Mouse (Mus musculus) cortical plate, adult 2 months (tissue): ENCODE data around the gene Kpna4. TPM values are rescaled to one million over a fixed set of nuclear protein-coding genes. Genes with fewer than 3 reads are reported as not detected.

Experiments used
- H3K27ac ChIP-seq: fragments of 200-500 bp; 2 replicates; pipeline ENCODE4 v1.5.1; 2012; ENCODE audit warnings: low read length, control low read depth, inconsistent platforms; ENCODE audit not compliant: insufficient read depth
- H3K4me1 ChIP-seq: fragments of 200-500 bp; 2 replicates; pipeline ENCODE4 v1.6.1; 2011; ENCODE audit warnings: low read length; ENCODE audit not compliant: control insufficient read depth, insufficient read depth
- H3K4me3 ChIP-seq: fragments of 200-500 bp; 2 replicates; pipeline ENCODE4 v1.5.1; 2011; ENCODE audit warnings: mild to moderate bottlenecking, low read length, control low read depth; ENCODE audit not compliant: insufficient read depth
- CTCF ChIP-seq: fragments of 200-500 bp; IDR thresholded peaks from 2 replicates; pipeline ENCODE4 v1.5.1; 2011; ENCODE audit warnings: mild to moderate bottlenecking, control low read depth, low read length; ENCODE audit not compliant: insufficient read depth; ENCODE audit errors: extremely low read depth
- POLR2A ChIP-seq: fragments of 200-500 bp; IDR thresholded peaks from 2 replicates; pipeline ENCODE4 v1.6.1; 2011; ENCODE audit warnings: mild to moderate bottlenecking, low read length, control low read depth; ENCODE audit not compliant: insufficient read depth; ENCODE audit errors: extremely low read depth
- polyA plus RNA-seq: library from polyadenylated mRNA; depleted of rRNA; stranded (reverse); fragments of >200 nt; gene quantifications from 2 replicates; pipeline ENCODE4 v1.2.3, GENCODE M21; 2012

Kpna4 gene
- polyA plus RNA-seq, 1 experiment: 31.3 TPM

DNA sequence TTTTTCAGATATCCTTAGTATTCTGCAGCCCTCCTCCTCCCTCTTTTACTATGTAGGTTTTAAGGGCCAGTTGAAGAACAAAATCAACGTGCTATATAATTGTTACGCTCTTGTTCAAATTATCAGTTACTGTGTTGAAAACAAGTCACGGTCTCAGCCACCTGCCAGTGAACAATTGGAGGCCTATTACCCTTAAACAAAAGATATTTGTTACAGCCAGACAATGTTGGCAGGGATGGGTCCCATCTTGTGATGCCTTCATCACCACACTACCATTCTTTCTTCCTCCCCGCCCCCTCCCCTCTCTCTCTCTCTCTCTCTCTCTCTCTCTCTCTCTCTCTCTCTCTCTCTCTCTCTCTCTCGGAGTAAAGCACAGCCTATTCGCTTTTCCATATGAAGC, 77.9 kb downstream of the Kpna4 start:
- Histone ChIP-seq H3K4me1 (no peaks in the 10 kb centered on the region), H3K4me3 (no peak overlapping the region), H3K27ac (peak overlapping the region; percentile 82; the same call in 1 of the 2 replicates)
- no peak for TF ChIP-seq POLR2A
- no peak for TF ChIP-seq CTCF

DNA sequence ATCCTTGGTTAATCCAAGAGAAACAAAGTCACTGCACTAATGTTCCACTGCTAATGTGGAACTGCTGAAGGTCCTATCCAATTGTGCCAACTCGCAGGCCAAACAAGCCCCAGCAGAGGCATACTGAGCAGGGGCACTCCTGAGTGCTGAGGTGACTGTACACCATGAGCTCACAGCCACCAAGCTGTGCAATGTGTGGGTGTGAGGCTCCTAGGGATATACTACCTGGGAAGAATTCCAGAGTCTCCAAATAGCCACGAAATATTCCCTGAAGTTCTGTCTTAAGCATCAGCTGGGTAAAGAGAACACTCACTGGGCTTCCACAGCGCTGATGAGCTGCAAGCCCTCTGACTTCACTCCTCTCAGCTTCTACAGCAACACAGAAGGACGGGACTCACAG, 79.2 kb downstream of the Kpna4 start:
- H3K4me3 ChIP-seq: no peak overlapping the region

DNA sequence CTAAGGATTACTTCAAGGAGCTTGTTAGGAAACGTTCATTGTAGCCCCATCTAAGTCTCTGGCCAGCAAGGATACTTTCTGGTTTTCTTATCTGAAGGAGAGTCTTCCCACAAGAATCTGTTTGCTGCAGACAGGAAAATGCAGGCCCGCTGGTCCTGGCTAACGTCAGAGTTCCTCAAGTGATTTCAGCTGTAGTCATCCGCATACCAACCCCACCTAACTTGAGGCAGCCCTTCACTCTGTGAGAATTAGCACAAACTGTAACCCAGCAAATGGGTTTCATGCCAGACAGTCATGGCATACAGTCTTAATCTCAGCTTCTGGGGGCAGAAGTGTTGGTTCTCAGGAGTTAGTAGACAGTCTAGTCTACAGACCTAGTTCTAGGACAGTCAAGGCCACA, 80.4 kb downstream of the Kpna4 start:
- H3K4me3 ChIP-seq: no peak overlapping the region
- no peak overlapping the region for H3K27ac ChIP-seq
- TF ChIP-seq POLR2A (no peak), CTCF (no peak)
- no peaks in the 10 kb centered on the region for H3K4me1 ChIP-seq

More for the DNA sequence above, 79.2 kb downstream of the Kpna4 start:
- no peaks in the 10 kb centered on the region for H3K4me1 ChIP-seq
- peak overlapping the region; percentile 87 for H3K27ac ChIP-seq
- TF ChIP-seq POLR2A (no peak), CTCF (no peak)

DNA sequence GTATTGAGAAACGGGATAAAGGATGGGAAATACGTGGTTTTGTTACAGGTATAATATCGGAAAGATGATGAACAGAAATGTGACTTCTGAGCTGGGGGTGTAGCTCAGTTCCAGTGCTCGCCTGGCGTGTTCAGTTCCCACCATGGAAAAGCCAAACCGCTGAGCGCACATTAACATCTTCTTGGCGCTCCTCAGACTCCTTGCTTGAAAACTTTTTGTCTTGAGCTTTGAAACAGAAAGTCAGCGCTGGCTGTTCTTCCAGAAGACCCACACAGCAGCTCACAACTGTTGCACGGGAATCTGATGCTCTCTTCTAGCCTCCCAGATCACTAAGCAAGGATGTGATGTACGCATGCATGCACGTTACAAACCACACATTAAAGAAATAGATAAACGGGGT, 81.2 kb downstream of the Kpna4 start:
- no peak overlapping the region for H3K27ac ChIP-seq
- TF ChIP-seq POLR2A: no peak
- no peak for TF ChIP-seq CTCF
- H3K4me3 ChIP-seq: peak overlapping the region; percentile 59; the same call in 1 of the 2 replicates

DNA sequence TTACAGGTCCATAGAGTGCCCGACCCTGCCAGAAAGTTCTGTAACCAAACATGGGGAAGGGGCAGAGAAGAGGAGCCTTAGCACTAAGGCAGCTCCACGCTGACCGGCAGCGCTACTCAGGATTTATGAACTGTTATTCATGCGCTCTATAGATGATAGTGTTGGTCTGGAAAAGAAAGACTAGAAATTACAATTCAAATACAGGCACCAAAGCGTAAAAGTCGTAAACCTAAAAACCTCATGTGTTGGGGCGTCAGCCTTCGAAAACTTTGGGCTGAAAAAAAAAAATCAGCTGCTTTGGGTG, 81.6 kb downstream of the Kpna4 start:
- no peak for TF ChIP-seq CTCF
- TF ChIP-seq POLR2A: no peak
- Histone ChIP-seq H3K27ac (peak overlapping the region; percentile 70; the same call in 1 of the 2 replicates), H3K4me1 (no peaks in the 10 kb centered on the region), H3K4me3 (peak overlapping the region; percentile 59)

More for the DNA sequence above, 81.2 kb downstream of the Kpna4 start:
- H3K4me1 ChIP-seq: no peaks in the 10 kb centered on the region

DNA sequence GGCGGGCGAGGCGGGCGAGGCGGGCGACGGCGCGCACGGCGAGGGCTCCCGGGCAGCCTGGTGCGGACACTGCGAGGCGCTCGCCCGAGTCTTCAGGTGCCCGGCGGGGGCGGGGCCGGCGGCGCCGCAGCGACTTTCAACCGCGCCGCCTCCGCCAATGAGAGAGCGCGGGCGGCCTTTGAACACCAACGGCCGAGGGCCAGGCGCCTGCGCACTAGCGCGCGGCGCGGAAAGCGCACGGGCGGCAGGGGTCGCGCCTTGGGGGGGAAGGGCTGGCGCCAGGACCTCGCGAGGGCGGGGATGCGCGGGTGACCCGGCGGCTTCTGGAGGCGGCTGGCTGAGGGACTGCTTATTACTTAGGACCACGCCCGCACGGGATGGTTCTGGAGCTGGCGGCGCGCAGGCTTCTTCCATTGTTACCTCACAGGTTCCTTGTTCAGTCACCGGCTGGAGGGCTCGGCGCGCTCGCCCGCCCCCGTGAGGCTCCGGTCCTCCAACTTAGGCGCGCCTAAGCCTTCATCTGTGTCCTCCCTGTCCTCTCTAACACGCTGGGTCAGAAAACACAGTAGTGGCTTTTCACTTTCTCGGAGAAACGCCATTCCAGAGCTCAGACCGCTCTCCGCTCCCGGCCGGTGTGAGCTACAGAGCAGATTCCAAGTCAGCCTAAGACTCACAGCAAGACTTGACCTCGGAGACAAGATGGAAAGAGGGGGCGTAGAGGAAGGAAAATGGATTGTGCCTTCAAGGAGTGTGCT, 82.1 kb downstream of the Kpna4 start, which contains the start of gene Trim59:
Trim59 (minus strand) TSS at position 111 of the 755 bp plus-strand sequence.
- Histone ChIP-seq H3K4me3 (peak within 1 kb of the TSS; percentile 59), H3K4me1 (no peaks in the 10 kb centered on the region), H3K27ac (peak within 1 kb of the TSS; percentile 70)
- peak; percentile 55; the same call in 1 of the 2 replicates for TF ChIP-seq POLR2A
- no peak for TF ChIP-seq CTCF

DNA sequence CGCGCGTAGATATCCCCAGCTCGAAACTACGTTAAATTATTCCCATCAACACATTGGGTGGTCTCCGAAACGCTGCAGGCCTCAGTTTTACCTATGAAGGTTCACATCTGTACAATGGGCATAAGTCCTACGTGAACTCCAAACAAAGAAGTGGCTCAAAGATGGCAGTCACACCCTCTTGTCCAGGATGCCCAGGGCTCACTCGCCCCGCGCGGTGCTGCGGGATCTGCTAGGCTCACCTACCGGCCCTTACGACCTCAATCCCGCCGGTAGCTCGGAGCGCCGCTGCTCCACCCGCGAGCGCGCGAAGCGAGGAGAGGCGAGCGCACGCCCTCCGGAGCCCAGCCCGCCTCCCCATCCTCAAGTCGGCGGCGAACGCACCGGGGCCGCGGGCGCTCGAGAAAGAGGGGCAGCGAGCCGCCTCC, 82.7 kb downstream of the Kpna4 start:
- Histone ChIP-seq H3K27ac (no peak overlapping the region; the same call in 1 of the 2 replicates), H3K4me1 (no peaks in the 10 kb centered on the region)
- TF ChIP-seq POLR2A (no peak), CTCF (no peak)

DNA sequence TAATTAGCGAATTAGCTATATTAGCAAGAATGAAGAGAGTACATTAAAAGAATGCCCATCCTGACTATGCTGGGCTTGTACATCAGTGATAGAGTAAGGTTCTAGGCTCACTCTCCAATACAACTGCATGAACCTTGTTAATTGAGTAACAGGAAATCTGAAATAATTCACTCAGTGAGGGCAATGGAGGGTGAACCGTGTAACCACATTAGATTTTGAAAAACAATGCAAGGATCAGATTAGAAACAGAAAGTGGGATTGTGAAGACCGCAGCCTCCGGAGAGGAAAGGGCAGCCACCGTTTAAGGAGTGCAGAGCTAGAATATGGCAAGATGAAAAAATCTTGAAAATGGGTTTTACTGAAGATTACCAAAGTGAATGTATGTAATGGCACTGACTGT, 85.6 kb downstream of the Kpna4 start:
- no peaks in the 10 kb centered on the region for H3K4me1 ChIP-seq
- H3K4me3 ChIP-seq: no peak overlapping the region
- TF ChIP-seq CTCF (no peak), POLR2A (no peak)
- no peak overlapping the region for H3K27ac ChIP-seq

More for the DNA sequence above, 82.7 kb downstream of the Kpna4 start:
- peak overlapping the region; percentile 59 for H3K4me3 ChIP-seq

DNA sequence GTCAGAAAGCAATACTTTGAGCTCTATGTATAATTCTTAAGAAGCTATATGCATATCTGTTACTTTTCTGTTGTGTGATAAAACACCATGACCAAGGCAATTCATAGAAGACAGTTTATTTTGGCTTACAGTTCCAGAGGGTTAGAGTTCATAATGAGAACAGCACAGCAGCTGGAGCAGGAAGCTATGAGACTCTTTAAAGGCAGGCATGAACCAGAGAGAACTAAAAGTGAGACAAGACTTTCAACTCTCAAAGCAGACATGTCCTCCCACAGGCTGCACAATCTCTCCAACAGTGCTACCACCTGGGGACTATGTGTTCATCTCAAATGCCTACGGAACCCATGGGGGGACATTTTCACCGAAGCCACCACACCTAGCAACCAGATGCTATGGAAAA, 86.8 kb downstream of the Kpna4 start:
- Histone ChIP-seq H3K27ac (no peak overlapping the region), H3K4me1 (no peaks in the 10 kb centered on the region), H3K4me3 (no peak overlapping the region)
- TF ChIP-seq POLR2A (no peak), CTCF (no peak)

DNA sequence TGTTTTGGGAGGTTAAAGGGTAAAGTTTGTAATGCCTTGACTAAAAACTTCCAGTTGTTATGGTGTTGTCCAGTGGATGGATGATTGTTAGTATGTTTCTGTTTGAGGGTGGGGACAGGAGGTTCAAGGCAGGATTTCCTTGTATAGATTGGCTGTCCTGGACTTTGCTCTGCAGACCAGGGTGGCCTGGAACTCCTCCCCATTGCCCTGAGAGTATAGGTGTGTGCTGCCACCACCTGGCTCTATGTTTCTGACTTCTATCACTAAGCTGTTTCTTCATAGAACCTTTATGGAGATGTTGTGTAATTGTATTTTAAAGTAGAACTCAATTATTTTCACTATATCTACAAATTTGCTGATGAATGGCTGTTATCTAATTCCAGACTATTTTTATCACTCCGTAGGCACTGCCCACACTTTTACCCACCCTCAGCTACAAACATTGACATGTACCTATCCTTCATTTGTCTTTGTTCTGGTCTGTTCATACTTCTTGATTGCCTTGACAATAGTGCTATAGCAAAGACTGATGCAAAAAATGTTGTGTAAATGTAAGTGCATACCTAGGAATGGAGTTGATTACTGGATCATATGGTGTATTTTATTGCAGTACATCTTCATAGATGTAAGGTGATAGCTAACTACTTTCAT, 100.7 kb downstream of the Kpna4 start:
- TF ChIP-seq POLR2A (no peak), CTCF (no peak)

More for the DNA sequence above, 100.7 kb downstream of the Kpna4 start:
- Histone ChIP-seq H3K27ac (no peak overlapping the region), H3K4me3 (no peak overlapping the region), H3K4me1 (no peaks in the 10 kb centered on the region)
